Mouse (Mus musculus) myocyte (in vitro differentiated cells): Measurements from ENCODE around the gene Gm19426.

Experiments used
- E2F4 ChIP-seq: IDR thresholded peaks from one replicate; pipeline ENCODE4 v1.6.1; 2011; ENCODE audit warnings: mild to moderate bottlenecking, control low read depth, moderate library complexity; ENCODE audit not compliant: insufficient read depth
- REST ChIP-seq: IDR thresholded peaks from one replicate; pipeline ENCODE4 v1.6.1; 2011; ENCODE audit warnings: mild to moderate bottlenecking, control low read depth, moderate library complexity; ENCODE audit not compliant: insufficient read depth, insufficient read length
- USF1 ChIP-seq: IDR thresholded peaks from one replicate; pipeline ENCODE4 v1.6.1; 2011; ENCODE audit warnings: low read depth, mild to moderate bottlenecking, control low read depth, moderate library complexity

- TF ChIP-seq E2F4 (no peak), USF1 (no peak), REST (no peak)
Measured at GRCm38 (mm10) chr2:84734351-84734864, 9.0 kb downstream of the Gm19426 start.
